Mouse (Mus musculus): ENCODE measurements around the gene Ewsr1.

Ewsr1 gene
- long read RNA-seq, experiment 1, transcript Ewsr1-203 (17 exons, 2,588 nt): major isoform, 42 of 90 reads
- long read RNA-seq, experiment 1, partial matches to known transcripts: 15 of 90 reads
- long read RNA-seq, experiment 1, other reads (novel, unspliced or antisense): 31 of 90 reads
- long read RNA-seq, experiment 2, transcript Ewsr1-203 (17 exons, 2,588 nt): major isoform, 43 of 95 reads
- long read RNA-seq, experiment 2, partial matches to known transcripts: 19 of 95 reads
- long read RNA-seq, experiment 2, other reads (novel, unspliced or antisense): 31 of 95 reads

- intact Hi-C loops (cut with DNase I): no loop called here
Measured at GRCm38 (mm10) chr11:5098736-5099542, at the start of gene Ewsr1, which contains the start of gene Rhbdd3. Gene Ewsr1, minus strand, starts transcription at chr11:5099266. Gene Rhbdd3, plus strand, starts transcription at chr11:5098926.

- intact Hi-C loops (cut with DNase I): no loop called here
Measured at GRCm38 (mm10) chr11:5145600-5145999, 46.5 kb upstream of the Ewsr1 start.

DNA sequence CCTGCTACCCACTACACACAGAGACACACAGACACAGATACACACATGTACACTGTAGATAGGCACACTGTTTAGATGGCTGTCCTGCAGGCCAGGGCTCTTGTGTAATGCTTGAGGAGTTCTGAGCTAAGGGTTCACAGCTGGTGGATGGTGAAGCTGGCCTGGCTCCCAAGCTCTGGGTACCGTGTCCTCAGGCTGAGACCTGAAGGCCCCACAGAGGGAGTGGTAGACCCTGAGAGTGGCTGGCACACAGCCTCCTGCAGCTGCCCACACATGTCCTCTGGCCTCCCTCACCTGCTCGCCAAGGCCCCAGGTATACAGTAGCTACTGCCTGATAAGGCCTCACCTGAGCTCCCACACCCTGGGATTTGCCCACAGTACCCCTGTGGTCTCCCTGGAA, 42.9 kb upstream of the Ewsr1 start:
- intact Hi-C loops (cut with DNase I): no loop called here

GRCm38 (mm10) chr11:5141252-5141651, 42.2 kb upstream of the Ewsr1 start:
- intact Hi-C loops (cut with DNase I): no loop called here

DNA sequence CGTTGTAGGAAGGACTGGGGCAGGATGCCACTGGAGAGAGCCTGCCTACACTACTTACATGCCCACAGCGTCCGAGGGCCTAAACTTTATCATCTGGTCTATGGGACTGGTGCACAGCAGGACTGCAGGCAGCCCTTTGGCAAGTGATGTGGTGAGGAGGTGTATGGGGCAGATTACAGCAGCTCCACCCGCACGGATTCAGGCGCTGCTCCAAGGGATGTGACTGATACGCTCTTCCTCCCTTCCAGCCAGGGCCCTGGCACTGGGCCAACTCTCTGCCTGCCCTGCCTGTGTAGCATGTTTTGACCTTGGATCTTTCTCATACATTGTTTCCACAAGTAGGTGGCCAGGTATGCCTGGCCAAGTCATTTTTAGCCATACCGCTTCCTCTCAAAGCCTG, 41.6 kb upstream of the Ewsr1 start:
- intact Hi-C loops (cut with DNase I): no loop called here

GRCm38 (mm10) chr11:5139372-5139771, 40.3 kb upstream of the Ewsr1 start:
- intact Hi-C loops (cut with DNase I): no loop called here

DNA sequence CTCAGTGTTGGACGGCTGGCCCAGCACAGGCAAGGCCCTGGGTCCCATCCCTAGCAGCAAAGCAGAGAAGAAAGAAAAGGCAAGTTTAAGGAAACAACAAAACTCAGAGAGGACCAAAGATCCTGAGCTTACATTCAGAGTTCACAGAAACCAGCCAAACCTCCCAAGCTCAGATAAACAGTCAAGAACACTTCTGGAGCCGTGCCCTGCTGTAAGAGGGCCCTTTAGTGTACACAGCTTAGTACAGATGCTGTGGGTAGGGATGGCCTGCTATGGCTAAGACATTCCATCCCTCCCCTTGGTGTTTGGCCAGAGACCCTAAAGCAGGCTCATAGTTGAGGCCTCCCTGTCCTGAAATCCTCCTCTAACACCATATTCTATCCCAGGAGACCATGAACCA, 39.6 kb upstream of the Ewsr1 start:
- intact Hi-C loops (cut with DNase I): no loop called here

- intact Hi-C loops (cut with DNase I): no loop called here
Measured at GRCm38 (mm10) chr11:5135914-5136313, 36.8 kb upstream of the Ewsr1 start.

- intact Hi-C loops (cut with DNase I): no loop called here
Measured at GRCm38 (mm10) chr11:5132751-5133150, 33.7 kb upstream of the Ewsr1 start.

- intact Hi-C loops (cut with DNase I): no loop called here
Measured at GRCm38 (mm10) chr11:5130111-5130665, 31.1 kb upstream of the Ewsr1 start.

GRCm38 (mm10) chr11:5129035-5129480, 30.0 kb upstream of the Ewsr1 start:
- intact Hi-C loops (cut with DNase I): no loop called here

DNA sequence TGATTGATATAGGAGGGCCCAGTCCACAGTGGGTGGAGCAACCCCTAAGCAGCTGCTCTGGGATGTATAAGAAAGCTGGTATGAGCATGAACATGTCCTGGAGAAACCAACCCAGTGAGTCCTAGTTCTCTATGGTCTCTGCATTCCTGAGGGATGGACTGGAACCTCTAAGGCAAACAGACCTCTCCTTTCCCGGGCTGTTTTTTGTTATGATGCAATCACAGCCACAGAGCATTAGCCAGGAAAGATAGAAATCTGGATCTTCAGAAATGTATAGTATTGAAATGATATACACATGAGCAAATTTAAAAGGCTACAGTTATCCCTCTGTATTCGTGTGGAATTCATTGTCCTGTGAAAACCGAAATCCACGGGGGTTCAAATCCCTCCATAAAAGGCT, 26.6 kb upstream of the Ewsr1 start:
- intact Hi-C loops (cut with DNase I): no loop called here

GRCm38 (mm10) chr11:5114931-5115581, 16.0 kb upstream of the Ewsr1 start:
- intact Hi-C loops (cut with DNase I): loop anchor here (5.0 to 10.0 kb wide), 3 partner anchors 67 to 360 kb away; no protein-coding TSS in a partner anchor

- intact Hi-C loops (cut with DNase I): loop anchor here (10.0 kb wide), 1 partner anchor 361 kb away; no protein-coding TSS in a partner anchor
Measured at GRCm38 (mm10) chr11:5113645-5114044, 14.6 kb upstream of the Ewsr1 start.

DNA sequence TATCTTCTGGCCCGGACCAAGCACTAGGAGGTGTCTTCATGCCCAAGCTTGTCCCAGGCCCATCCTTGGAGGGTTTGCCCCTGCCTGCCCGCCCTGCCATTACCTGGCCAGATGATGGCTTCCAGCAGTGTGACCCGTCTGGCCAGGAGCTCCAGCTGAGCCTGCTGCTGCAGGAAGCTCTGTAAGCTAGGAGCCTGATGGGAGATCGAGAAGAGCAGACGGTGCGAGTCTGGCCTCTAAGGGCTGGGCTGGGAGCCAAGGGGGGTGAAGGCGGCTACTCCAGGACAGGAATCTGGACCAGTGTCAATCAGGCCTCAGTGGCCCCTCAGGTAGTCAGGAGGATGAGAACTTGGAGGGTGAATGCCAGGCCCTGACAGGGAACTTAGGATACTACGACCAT, 10.4 kb upstream of the Ewsr1 start:
- intact Hi-C loops (cut with DNase I): no loop called here

GRCm38 (mm10) chr11:5103986-5104509, 5.0 kb upstream of the Ewsr1 start:
- intact Hi-C loops (cut with DNase I): no loop called here

GRCm38 (mm10) chr11:5102384-5102783, 3.3 kb upstream of the Ewsr1 start:
- intact Hi-C loops (cut with DNase I): no loop called here

- intact Hi-C loops (cut with DNase I): no loop called here
Measured at GRCm38 (mm10) chr11:5101641-5102040, 2.6 kb upstream of the Ewsr1 start.

DNA sequence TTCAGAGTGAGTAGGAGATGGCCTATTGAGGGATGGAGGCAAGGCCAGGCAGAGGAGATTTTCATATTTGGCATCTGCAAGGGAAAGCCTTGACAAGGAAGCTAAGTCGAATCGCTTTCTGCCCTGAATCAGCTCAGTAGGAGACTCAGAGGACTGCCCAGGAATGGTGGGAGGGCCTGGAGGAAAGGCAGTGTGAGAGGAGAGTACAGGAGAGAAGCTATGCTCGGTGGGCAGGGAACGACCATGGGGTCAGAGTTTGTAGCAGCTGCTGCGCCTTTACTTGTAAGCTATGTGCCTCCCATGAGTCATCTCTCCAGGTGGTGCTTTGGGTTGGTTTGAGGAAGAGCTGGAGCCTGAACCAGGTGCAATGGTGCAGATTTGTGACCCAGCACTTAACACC, 1.7 kb upstream of the Ewsr1 start:
- intact Hi-C loops (cut with DNase I): no loop called here

DNA sequence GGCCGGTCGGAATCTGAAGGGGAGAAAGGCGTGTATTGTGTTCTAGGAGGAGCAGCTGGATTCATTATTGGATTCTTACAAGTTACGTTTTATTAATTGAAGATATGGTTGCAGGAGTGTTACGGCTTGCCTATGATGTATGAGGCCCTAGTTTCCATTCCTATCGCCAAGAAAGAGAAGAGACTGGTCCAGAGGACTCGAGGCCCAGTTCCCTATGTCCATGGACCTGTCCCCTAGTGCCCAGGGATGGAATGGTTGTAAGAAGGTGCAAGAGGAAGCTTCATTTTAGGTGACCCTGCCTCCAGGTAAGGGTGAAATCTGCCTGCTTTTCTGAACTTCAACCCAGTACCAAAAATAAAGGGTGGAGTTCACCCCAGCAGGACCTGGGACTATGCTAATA, 1.2 kb upstream of the Ewsr1 start:
- intact Hi-C loops (cut with DNase I): no loop called here

GRCm38 (mm10) chr11:5099576-5100183, 614 bp upstream of the Ewsr1 start:
- intact Hi-C loops (cut with DNase I): no loop called here
